Mouse (Mus musculus) adipocyte (in vitro differentiated cells): ENCODE measurements at regions not wholly inside any gene's neighbourhood (a gene's known extent, or its start where the extent isn't known, plus 50 kb on each side); places are given as distances from the start of the nearest gene placed in this dataset.

Experiments used
- DNase-seq: peaks from one replicate; pipeline ENCODE4 v3.0.0-alpha.2; 2016; ENCODE audit warnings: low spot score

GRCm38 (mm10) chr14:115015299-115015698 lies 76.7 kb upstream of the Gpc5 start:
- no peak for DNase-seq

DNA sequence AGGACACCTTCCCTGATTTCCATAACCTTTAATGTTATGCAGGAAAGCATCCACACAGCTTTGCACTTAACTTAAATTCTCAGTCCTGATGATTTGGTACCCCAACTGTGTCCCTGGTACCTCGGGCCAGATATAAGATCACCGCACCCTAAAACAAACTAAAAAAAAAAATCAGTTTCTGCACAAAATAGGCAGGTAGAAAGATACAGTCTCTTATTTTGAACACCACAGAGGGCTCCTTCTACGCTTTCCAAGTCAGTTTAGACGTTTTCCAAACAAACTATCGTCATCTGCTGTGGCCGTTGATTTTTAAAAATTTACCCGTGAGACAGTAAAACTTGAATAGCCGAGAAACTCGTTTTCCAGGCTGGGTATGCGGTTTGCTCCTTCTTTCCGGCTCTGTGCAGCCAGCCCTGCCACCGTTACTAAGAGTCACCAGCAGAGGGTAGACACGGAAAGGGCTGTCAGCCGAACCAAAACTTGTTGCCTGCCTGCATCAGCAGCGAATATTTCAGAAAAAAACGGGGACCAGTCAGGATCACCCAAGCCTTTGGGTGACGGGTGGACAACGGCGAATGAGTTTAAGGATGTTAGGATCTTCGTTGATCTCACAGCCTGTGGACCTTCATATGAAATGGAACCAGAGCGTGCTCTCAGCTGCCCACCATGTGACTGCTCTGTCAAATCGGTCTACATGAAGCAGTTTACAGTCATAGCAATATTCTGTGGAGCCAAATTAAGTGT lies 74.4 kb upstream of the Gpc5 start:
- peak; percentile 48 for DNase-seq

- no peak for DNase-seq
These were observed 64.0 kb upstream of the Gpc5 start for GRCm38 (mm10) chr14:115028011-115028410.

- peak; percentile 38 for DNase-seq
These were observed 60.3 kb upstream of the Gpc5 start for GRCm38 (mm10) chr14:115031734-115032133.

- DNase-seq: no peak
These were observed 58.5 kb upstream of the Gpc5 start for GRCm38 (mm10) chr14:115033375-115033969.

GRCm38 (mm10) chr14:115034718-115035437 lies 57.1 kb upstream of the Gpc5 start:
- no peak for DNase-seq

DNA sequence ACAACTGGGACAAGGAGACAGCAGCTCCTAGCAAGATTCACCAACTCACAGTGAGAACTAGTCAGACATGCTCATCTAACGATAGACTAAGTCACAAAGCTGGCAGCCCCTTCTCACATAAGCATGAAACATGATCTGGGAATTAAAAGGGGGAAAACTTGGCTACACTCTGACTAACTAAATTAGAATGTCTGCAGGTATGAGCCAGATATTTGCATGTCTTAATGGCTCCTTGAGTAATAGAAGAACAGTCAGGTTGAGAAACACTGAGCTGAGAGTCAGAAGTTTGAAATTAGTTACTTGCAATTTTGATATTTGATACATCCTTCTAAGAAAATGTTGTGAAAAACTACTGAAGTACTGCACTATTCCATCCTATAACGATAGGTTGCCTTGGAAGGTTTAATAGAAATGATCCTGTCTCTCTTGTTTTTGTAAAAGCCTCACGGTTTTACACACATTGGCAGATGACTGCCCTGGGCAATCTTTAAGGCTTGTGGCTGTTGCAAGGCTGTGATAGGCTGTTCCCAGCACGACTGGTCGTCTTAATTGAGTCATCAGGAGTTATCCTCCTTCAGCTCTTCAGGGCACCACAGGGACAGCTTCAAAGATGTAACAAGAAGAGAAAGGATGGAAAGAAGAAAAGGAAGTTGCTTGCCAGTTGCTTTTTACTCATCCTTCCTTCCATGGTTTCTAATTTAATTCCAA lies 54.8 kb upstream of the Gpc5 start:
- DNase-seq: no peak

DNA sequence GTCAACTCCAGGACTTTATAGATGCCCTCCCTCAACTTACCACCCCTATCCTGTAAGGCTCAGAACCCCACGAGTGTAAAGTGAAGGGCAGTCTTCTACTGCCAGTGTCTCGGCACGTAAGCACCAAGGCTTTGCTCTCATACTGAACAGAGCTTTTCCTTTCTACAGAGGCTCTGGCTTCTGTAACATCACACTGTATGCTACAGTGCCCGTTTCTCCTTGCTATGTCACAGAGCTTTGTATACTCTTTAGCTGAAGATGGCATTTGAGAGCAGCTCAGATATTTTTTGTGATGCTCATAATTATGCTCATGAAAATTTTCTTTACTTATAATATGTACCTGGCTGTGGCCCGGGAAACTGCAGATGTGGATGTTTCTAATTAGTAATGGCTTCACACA lies 53.2 kb upstream of the Gpc5 start:
- no peak for DNase-seq

- no peak for DNase-seq
These were observed 52.5 kb upstream of the Gpc5 start for GRCm38 (mm10) chr14:115039524-115039923.

GRCm38 (mm10) chr14:115040091-115040571 lies 51.9 kb upstream of the Gpc5 start:
- DNase-seq: no peak

DNA sequence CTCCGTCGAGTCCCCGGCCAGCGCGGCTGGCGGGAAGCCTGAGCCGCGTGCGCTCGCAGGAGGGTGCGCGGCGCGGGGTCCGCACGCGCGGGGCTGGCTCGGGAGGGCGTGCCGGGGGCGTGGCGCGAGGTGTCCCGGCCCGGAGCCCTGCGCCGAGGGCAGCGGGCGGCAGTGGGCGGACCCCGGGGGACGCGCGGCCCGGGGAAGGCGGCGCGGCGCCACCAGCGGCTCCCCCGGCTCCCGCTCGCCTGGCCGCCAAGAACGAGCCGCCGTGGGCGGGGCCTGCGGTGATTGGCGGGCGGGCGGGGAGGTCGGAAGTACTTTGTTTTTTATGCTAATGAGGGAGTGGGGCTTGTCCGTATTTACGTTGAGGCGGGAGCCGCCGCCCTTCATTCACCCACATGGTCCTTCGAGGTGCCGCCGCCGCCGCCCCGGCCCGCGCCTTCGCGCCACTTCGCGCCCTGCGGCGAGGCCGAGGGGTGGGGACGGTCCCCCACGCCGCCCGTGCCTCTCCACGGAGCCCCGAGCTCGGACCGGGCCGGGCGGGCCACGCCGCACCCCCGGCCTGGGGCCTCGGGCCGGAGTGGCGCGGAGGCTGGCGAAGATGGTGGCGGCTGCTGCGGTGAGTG lies 51.3 kb upstream of the Gpc5 start:
- peak; percentile 67 for DNase-seq

- DNase-seq: no peak
These were observed 50.5 kb upstream of the Gpc5 start for GRCm38 (mm10) chr14:115041336-115042054.

GRCm38 (mm10) chr14:115042055-115042564 lies 49.9 kb upstream of the Gpc5 start:
- peak; percentile 84 for DNase-seq
